Mouse (Mus musculus) thymus, postnatal 0 days (tissue): Measurements from ENCODE around the gene Cdc25b. TPM values are rescaled to one million over a fixed set of nuclear protein-coding genes. Genes with fewer than 3 reads are reported as not detected.
"Not testable (repeated sequence)": the region's sequence is repeated elsewhere in the genome, so short reads cannot be mapped to it uniquely, and the experiment has no call there.

ENCODE experiments used
- DNase-seq: peaks from one replicate; pipeline ENCODE4 v3.0.0-alpha.2; 2015; ENCODE audit warnings: low spot score
- polyA plus RNA-seq: library from polyadenylated mRNA; unstranded; fragments of >200 nt; fragmentation: Nextera tagmentation; extraction: Ambion mirVana; gene quantifications from 2 replicates; pipeline ENCODE4 v1.2.1, GENCODE M21; 2015

Gene Cdc25b
- polyA plus RNA-seq, 1 experiment from 2014 or later = 58.6 TPM

- DNase-seq = no peak
Observed at GRCm38 (mm10) chr2:131223569-131223968, 36.8 kb downstream of the Cdc25b start.

DNA sequence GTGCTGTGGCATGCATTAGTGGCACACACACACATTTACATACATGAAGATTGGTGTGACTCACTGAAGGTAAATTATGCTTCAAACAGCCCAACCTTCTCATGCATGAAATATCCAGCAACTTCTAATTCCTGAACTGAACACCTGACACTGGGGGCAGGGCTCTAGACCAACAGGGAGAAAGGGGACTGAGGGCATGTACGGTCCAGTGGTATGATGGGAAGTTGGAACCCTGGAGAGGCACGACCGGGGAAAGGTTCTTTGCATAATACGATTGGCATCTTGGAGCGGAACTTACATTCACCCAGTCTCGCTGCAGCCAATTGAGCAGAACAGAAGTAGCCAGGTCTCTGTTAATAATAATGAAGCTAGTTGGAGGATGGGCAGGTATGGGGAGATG lies 38.4 kb downstream of the Cdc25b start:
- DNase-seq = no peak

GRCm38 (mm10) chr2:131226669-131227068 lies 39.9 kb downstream of the Cdc25b start:
- not testable (repeated sequence) for DNase-seq

- no peak for DNase-seq
Observed at GRCm38 (mm10) chr2:131227243-131227642, 40.5 kb downstream of the Cdc25b start.

DNA sequence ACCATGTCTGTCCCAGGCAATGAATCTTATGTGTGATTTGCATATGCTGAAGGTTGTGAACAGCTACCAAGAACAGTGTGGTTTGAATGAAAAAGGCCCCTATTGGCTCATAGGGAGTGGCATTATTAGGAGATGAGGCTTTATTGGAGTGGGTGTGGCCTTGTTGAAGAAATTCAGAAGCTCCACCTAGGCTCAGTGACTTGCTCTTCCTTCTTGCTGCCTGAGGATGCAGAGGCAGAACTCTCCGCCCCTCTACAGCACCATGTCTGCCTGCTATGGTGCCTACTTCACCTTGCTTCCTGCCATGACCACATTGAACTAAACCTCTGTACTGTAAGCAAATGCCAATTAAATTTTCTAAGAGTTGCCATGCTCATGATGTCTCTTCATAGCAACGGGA lies 45.8 kb downstream of the Cdc25b start:
- no peak for DNase-seq

DNA sequence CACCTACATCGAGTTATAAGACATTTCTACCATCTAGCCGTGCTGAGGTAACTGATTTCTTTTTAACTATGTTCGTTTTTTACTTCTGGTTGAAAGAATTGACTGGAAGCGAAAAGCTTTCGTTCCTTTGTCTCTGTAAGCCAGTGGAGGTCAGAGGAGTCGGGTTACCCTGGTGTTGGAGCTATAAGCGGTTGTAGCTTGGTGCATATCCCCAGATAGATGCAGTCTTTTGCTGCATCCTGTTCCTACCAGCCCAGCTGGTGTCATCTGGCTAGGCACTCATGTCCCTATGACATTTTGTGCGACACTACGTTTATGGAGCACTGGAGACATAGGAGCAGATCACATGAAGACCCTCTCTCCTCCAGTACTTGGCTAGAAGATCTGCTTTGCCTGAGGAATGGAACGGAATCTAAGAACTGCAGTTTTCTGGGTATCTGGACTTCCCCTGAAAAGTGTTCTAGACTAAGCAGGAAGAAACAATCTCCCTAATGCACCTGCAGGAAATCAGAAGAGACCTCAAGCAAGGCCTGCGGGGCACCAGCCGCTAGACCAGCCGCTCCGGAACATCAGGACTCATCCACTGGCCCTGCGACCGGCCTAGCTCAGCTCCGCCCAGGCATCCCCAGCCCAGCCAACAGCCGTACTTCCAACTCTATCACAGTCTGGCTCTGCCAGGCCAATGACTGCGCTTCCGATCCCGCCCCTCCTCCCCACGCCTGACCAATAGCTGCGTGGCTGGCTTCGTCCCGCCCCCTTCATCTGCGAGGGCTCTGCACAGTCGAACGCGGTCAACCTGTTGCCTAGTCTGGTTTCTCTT lies 46.8 kb downstream of the Cdc25b start, which contains the start of gene Mavs:
Mavs (plus strand) TSS at position 757 of the 820 bp plus-strand sequence.
- peak; percentile 93 for DNase-seq

DNA sequence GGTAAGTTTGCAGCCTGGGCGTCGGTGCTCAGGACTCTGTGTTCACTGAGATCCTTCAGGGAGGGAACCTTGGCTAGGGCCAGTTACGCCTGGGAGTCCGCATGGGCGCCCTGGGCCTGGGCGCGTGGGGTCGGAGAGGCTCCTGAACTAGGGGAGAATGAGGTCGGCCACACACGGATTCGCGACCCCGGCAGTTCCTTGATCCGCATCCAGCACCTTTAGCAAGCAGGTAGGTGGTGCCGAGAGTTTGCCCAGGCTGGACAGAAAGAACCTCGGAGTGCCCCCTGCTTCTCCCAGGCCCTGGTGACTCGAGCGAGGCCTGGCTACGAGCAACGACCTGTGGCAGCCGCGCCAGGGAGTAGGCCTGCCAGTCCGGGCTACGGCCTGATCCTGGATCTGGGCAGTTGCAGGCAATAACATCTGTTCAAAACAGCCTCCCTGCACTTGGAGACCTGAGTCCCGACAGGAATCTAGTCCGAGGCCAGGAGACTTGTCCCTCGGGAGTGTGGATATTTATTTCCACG lies 47.4 kb downstream of the Cdc25b start:
- DNase-seq = no peak

GRCm38 (mm10) chr2:131234970-131235635 lies 48.4 kb downstream of the Cdc25b start:
- peak; percentile 22 for DNase-seq

- no peak for DNase-seq
Observed at GRCm38 (mm10) chr2:131242180-131242579, 55.4 kb downstream of the Cdc25b start.

DNA sequence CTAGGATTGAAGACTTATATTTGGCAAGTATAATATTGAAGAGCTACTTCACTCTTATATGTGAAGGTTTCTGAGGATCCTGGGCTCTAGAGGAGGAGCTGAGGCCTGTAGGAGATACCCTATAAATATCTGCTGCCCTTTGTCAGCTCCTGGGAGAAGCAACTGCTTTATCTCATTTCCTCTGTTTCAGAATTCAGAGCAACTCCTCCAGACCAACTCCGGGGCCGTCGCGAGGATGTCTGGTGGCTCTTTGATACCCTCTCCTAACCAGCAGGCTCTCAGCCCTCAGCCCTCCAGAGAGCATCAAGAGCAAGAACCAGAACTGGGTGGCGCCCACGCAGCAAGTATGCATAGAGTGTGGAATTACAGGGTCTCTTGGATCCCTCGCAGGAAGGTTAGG lies 56.2 kb downstream of the Cdc25b start:
- DNase-seq = no peak

Other genes starting within 250 kb of the Cdc25b start
- 3.2 and 3.9 TPM in 2 replicates for gene Gfra4, start 143.9 kb upstream of the Cdc25b start, polyA plus RNA-seq
- gene Adam33, start 123.1 kb upstream of the Cdc25b start, polyA plus RNA-seq = 0.91 and 1.1 TPM in 2 replicates
- 0.56 and 0.63 TPM in 2 replicates for gene Siglec1, start 100.2 kb upstream of the Cdc25b start, polyA plus RNA-seq
- 1.7 and 2.3 TPM in 2 replicates for gene Hspa12b, start 59.7 kb upstream of the Cdc25b start, polyA plus RNA-seq
- not detected in 2 replicates for gene Gm11037, start 53.5 kb upstream of the Cdc25b start, polyA plus RNA-seq
- 47.8 and 50.6 TPM in 2 replicates for gene 1700037H04Rik, start 26.9 kb upstream of the Cdc25b start, polyA plus RNA-seq
- gene Cenpb, start 6.9 kb upstream of the Cdc25b start, polyA plus RNA-seq = 5.2 and 7.8 TPM in 2 replicates
- gene Spef1, start 333 bp downstream of the Cdc25b start, polyA plus RNA-seq = 1.4 and 1.5 TPM in 2 replicates
- 19.1 and 22.2 TPM in 2 replicates for gene Ap5s1, start 20.1 kb downstream of the Cdc25b start, polyA plus RNA-seq
- 13.1 and 15.0 TPM in 2 replicates for gene Mavs, start 47.1 kb downstream of the Cdc25b start, polyA plus RNA-seq
- gene Pank2, start 75.5 kb downstream of the Cdc25b start, polyA plus RNA-seq = 48.6 and 52.5 TPM in 2 replicates
- 0.75 and 1.4 TPM in 2 replicates for gene Rnf24, start 165.9 kb downstream of the Cdc25b start, polyA plus RNA-seq